Mouse (Mus musculus): ENCODE measurements around the gene Cd44.

Cd44 gene

GRCm38 (mm10) chr2:102807633-102808032 is 93.8 kb downstream of the Cd44 start:
- DNase-seq = no peak

DNA sequence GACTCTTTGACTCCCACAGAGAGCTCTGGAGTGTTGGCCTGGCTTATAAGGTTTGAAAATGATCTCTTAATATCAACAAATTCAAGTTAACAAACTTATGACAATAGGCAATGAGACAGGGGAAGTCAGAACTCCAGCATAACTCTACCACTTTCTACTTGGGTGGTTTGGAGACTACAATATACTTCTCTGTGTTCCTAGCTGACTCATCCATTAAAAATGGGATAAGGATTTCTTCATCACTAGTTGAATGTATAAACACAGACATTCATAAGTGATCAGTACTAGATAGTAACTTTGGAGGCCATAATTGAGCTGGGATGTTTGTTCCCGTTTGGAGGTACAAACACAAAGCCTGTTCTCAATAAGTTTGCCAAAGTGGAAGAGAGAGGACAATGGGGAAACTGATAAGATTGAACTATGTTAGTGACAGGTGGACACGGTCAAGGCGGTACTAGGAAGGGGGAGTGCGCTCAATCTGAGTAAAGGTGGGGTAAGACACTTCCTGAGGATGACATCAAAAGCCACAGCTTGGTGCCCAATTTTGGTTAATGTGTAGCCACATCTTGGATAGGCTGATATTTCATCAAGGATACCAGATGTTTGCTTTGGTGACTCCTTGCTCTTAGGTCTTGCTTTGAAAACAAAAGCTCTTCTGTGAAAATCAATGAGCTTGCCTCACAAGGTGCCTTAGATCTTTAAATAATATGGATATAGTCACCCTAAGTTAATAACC is 95.5 kb downstream of the Cd44 start:
- DNase-seq = no peak

- DNase-seq = no peak
Observed at GRCm38 (mm10) chr2:102805283-102805682, 96.2 kb downstream of the Cd44 start.

- DNase-seq = peak in 1 of 2 experiments; percentile 3
Observed at GRCm38 (mm10) chr2:102804109-102804508, 97.4 kb downstream of the Cd44 start.

DNA sequence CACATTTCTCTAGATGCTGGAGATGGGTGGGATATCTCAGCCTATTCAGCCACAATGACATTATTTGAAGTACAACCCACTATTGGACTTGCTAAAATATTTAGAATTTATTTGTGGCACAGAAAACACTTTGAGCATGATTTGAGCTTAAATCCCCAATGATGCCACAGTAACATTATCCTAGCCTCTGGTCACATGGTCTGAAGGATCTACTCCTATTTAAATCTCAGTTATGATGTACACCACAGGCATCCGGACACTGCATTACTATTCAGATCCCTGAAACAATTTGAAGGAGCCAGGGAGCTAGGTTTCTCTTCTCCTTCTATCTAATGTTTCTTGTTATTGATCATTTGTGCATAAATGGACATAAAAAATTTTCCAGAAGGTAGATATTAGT is 99.6 kb downstream of the Cd44 start:
- no peak for DNase-seq

GRCm38 (mm10) chr2:102798149-102798548 is 103.3 kb downstream of the Cd44 start:
- no peak for DNase-seq

DNA sequence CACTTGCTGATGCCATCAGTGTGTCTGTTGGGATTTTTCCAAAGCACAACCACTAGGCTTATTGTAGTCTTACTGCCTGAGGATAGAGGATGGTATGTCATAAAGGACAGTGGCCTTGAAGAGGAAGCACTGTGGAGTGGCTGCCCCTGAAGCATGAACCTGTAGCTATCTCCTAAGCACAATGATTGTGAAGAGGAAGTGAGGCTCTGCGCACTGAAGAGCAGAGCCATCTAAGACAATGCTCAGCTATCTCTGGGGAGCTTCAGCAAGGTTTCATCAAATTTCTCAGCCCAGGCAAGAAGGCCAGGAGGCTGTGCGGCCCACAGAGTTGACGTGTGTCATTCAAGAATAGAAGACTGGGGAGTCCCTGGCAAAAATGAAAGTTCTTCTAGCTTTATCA is 106.4 kb downstream of the Cd44 start:
- DNase-seq = no peak

DNA sequence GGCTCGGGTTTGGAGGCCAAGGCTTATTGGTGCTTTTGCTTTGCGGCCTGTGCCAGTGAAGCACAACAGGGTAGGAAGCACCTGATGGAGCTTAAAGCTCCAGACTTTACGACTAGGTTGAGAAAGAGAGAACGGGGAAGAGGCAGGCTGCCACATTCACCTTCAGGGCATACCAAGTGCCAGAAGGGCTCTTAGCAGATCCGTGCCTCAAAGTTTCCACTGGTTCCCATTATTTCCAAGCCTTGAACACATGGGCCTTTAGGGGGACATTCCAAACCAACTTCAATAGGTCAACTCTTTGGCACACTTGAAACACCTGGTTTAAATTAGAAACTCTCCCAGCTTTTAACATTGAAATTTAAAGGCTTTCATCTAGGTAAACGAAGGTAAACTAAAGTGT is 108.7 kb downstream of the Cd44 start:
- no peak for DNase-seq

DNA sequence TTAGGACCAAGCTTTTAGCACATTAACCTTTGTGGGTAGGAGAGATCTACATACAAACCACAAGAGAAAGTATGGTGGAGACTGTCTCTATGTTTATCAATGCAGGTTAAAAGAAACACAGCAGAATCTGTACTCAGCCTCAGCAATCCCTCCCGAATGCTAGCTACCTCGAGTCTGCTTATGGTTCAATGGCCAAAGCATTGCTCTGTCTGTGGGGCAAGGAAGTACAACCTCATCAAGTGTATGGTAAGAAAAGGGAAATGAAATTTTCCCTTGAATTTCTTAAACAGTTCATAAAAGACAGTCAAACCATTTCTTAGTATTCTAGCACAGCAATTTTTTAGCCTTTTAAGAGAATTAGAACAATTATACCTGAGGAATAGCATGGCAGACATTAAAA is 109.8 kb downstream of the Cd44 start:
- no peak for DNase-seq

DNA sequence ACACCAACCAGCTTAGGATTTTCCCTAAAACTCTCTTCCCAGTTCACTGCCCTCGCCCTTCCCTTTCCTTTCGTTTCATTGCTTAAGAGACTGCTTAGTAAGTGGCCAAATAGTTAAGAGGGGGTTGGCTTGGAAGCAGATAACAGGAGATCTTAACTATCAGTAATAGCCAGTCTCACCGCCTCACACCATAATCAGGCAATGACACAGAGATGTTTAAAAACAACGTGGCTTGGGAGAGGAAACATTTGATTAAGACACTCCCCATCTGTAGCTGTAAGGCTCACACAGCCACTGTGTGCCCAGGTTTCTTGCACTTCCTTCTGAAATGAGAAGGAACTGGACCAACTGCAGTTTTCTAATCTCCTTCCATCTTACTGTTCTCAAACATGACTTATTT is 115.8 kb downstream of the Cd44 start:
- no peak for DNase-seq

GRCm38 (mm10) chr2:102782751-102783150 is 118.7 kb downstream of the Cd44 start:
- DNase-seq = no peak

GRCm38 (mm10) chr2:102778208-102778607 is 123.3 kb downstream of the Cd44 start:
- no peak for DNase-seq

- no peak for DNase-seq
Observed at GRCm38 (mm10) chr2:102775561-102775960, 125.9 kb downstream of the Cd44 start.

GRCm38 (mm10) chr2:102774700-102775099 is 126.8 kb downstream of the Cd44 start:
- no peak for DNase-seq

DNA sequence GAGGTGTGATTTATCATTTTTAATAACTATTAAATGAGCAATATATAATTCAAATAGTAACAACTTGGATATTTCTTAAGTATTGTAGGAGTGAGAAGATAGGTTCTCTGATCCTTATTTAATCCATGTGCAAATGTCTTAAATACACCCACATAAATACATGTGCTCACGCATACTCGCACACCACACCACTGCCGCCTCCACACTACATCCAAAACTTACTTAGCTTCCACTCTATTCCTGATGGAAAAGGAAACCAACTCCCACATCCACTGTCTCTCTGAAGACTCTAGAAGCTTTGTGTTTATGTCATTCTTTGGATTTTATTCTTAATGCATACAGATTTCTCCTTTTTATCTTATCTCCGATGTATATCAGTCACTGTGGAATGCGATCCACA is 129.2 kb downstream of the Cd44 start:
- DNase-seq = no peak

GRCm38 (mm10) chr2:102771304-102771703 is 130.2 kb downstream of the Cd44 start:
- no peak for DNase-seq

DNA sequence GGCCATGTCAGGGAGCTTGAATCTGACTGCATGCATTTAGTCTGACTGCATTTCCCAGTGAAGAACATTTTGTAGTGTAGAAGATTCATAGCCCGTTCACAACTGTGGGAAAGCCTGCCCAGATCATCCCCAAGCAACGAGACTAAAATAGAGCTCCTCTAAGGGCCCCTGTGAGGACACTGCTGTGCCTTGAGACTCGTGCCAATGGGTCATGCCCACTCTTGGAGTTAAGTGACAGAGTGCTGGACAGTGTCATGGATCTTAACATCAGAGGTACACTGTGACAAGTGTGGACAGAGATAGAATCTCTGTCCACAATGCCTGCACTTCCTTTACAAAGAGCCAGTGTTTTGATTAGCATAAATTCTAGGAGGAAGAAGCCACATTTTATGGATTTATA is 133.2 kb downstream of the Cd44 start:
- DNase-seq = peak in 1 of 2 experiments; percentile 8

DNA sequence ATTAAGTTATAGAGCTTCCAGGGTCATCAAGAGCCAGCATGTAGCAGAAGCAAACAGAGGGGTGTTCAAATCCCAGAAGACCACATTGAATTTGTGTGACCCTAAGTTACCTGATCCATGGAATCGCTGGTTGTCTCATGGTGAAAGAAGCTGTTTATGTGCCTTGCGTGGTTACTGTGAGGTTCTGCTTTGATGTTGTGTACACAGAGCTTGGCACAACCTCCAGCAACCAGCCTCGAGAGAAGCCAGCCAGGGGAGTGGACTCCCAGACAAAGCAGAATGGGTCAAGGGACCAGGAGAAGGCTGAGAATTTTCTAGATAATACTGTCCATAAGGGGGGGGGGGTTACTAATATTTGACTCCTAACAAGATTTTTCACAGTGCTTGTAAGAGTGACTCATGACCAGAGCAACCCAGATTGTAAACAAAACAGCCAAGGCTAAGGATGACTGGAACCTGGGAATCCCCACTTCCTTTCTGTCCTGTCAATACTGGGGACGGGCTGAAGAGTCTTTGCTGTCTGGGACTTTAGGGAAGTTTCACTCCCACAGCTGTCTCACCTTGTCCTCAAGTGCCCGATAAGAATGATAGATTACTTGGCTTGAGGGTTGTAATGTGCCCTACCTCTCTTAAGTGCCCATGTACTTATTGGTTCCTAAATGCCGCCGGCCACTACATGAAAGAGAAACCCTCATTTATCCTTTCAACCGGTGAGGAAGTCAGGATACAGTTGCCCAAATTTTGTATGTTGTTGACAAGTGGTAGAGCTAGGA is 136.7 kb downstream of the Cd44 start:
- DNase-seq = no peak

DNA sequence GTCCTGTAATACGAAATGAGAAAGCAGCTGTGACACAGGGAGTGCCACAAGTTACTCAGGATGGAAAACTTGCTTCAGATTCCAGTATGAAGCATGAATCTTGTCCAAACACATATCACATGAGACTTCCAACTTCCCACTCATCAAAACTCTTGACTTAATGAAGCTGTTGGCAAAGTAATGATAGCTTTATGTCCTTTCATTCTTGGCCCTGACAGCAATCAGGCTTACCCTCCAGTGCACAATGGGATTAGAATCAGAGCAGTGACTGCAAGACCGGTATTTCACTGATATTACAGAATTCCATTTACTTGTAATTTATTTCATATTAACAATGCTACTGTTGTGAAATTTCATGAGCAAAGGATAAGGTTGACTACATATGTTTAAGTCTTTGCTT is 137.5 kb downstream of the Cd44 start:
- DNase-seq = no peak

DNA sequence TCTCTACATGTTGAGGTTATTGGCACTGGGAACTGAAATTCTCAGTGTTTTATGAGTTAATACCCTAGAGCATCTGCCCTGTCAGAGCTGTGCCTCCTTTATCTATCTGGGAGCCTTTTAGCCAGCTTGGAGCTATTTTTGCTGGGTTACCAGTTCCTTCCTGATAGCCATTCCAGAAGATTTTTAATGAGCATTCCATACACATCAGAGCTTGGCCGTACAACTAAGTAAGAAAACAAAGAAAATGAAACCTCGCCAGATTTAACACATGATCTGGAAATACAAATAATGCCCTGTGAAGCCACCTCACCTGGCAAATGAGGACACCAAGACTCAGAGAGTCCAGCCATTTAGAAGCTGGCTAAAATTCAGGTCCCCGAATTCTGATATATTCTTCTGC is 138.3 kb downstream of the Cd44 start:
- no peak for DNase-seq
